In the genomic region with DNA sequence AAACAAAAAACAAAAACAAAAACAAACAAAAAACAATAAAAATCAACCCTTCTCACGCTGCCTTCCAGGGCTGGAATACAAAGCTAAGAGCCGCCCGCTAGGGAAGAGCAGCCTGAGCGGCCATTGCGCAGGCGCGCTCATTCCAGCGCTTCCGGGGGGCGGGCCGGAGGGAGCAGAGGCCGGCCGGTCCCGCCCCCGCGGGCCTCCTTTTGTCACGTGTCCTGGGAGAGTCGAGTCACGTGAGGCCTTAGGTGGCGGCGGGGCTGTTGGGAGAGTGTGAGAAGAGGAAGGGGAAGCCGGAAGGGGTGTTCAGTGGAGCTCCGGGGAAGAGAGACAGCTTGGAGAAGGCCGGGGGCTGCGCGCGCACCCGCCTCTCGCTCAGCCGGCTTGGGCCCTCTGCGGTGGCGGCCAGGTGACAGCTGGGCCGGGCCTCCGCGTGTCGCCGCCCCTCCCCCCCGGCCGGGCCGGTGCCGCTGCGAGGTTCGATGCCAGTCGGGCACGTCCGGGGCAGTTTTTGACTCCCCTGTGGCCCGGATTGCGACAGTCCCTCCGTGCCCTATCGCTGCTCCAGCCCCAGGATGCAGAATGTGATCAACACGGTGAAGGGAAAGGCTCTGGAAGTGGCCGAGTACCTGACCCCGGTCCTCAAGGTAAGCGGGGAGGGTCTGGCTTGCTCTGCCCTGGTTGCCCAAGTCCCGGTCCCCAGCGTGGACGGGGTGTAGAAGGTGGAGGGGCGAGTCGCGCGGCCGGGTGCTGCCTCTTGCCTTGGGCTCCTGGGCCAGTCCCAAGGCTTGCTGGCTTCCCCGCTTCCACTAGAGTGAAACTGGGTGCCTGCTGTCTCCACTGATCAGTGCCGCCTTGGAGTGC, we compare ENCODE assay signal across 8 mouse cellular contexts. TPM values are rescaled to one million over a fixed set of nuclear protein-coding genes. Genes with fewer than 3 reads are reported as not detected.
DNase-seq lines count a peak whose midpoint lies in the region; ATAC-seq lines count a peak whose summit lies in the region.

A gene (minus strand): TSS at position 185 of the 867 bp plus-strand sequence.
A gene (plus strand): TSS at position 264 of the 867 bp plus-strand sequence.

- peak within 1 kb of the TSS; percentile 66 for H3K4me3 ChIP-seq in hindbrain, embryonic 15.5 days

- WGBS in hindbrain, embryonic 15.5 days, result under 1% methylated on average over 54 of the region's 64 CpGs

- H3K27me3 ChIP-seq in hindbrain, embryonic 15.5 days, result no peaks in the 10 kb centered on the region

- ATAC-seq in hindbrain, embryonic 15.5 days (ENCODE audit: low FRiP score, low read depth), result peak; percentile 98

- H3K9ac ChIP-seq in hindbrain, embryonic 15.5 days, result peak within 1 kb of the TSS; percentile 85

- H3K27ac ChIP-seq in hindbrain, embryonic 15.5 days (replicated peaks), result peak within 1 kb of the TSS; percentile 92

- H3K36me3 ChIP-seq in hindbrain, embryonic 15.5 days, result peaks cover 7% of the 10 kb centered on the region; the same call in 1 of the 2 replicates

- peak; percentile 99 for DNase-seq in T-cell, adult 2 months (ENCODE audit: low spot score)
- DNase-seq in cerebellum, postnatal 36 days, result peak; percentile 90 to 95
- DNase-seq in frontal cortex, postnatal 36 days (ENCODE audit: low spot score in 2 of 2), result peak; percentile 93 to 95
- DNase-seq in left cerebral cortex, adult 11 months (ENCODE audit: low spot score), result peak; percentile 94
- DNase-seq in lung, postnatal 4 days, result peak; percentile 96 to 99
- peak; percentile 97 for DNase-seq in retina, postnatal 7 days (ENCODE audit: low read depth, low spot score)
- DNase-seq in urinary bladder, adult 2 months (ENCODE audit: low spot score), result peak; percentile 90

- H3K4me1 ChIP-seq in hindbrain, embryonic 15.5 days (replicated peaks), result peaks cover 29% of the 10 kb centered on the region

- no peaks in the 10 kb centered on the region for H3K9me3 ChIP-seq in hindbrain, embryonic 15.5 days

- H3K4me2 ChIP-seq in hindbrain, embryonic 15.5 days, result peak within 1 kb of the TSS; percentile 66

RNA-seq across cellular contexts. Expression of the first gene that starts in this region (rescaled TPM):
- polyA plus RNA-seq in hindbrain, embryonic 15.5 days (2015; fragmentation: Nextera tagmentation; extraction: Ambion mirVana), result 28.7 and 33.3 TPM in 2 replicates
- polyA plus RNA-seq in urinary bladder, adult 2 months (2012; rRNA removed), result 17.3 and 20.0 TPM in 2 replicates

RNA-seq across cellular contexts. Expression of the second gene that starts in this region (rescaled TPM):
- 55.5 and 58.0 TPM in 2 replicates for polyA plus RNA-seq in hindbrain, embryonic 15.5 days (2015; fragmentation: Nextera tagmentation; extraction: Ambion mirVana)
- polyA plus RNA-seq in urinary bladder, adult 2 months (2012; rRNA removed), result 43.6 and 47.6 TPM in 2 replicates

Comparison
In these comparisons a context has a peak if more than half of its experiments do, and no peak if none do; other contexts are left out.
1. Peak in every context shown above with its lines: DNase-seq, ATAC-seq, H3K4me3 ChIP-seq and H3K27ac ChIP-seq.